In the genomic region with DNA sequence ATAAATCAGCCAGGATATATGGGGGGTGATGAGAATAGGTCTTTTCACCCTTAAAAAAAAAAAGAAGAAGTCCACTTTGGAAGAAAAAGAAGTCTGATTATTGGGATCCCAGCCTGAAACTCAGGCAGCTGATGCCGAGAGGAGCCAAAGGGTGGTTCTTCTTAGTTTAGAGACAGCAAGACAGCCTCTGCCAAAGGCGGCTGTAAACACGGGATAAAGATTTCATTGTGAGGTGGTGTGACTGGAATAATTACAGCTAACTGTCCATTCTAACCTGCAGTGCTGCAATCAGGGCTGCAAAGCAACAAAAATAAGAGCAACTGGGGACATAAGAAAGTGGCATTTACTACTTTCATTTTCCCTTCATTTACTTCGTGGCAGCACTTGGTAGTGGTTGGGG, we compare ENCODE assay signal across 18 mouse cellular contexts. TPM values are rescaled to one million over a fixed set of nuclear protein-coding genes. Genes with fewer than 3 reads are reported as not detected.
DNase-seq lines count a peak whose midpoint lies in the region; ATAC-seq and TF ChIP-seq lines count a peak whose summit lies in the region.
"Had no signal": no experiment of that assay in that cellular context is flagged by ENCODE, and none has a peak within 500 bp of the region (broad histone marks: within the 10 kb centered on the region; RNA-seq: fewer than 3 reads in every experiment).

No protein-coding gene starts in this region.

- H3K4me3 ChIP-seq in heart, postnatal 0 days (ENCODE audit: low read depth, low read length), result 0 out of 2 replicates have a peak overlapping the region, but pooled peaks have one; percentile 1
- H3K4me3 ChIP-seq in heart, embryonic 12.5 days, result no peak overlapping the region
- no peak overlapping the region for H3K4me3 ChIP-seq in midbrain, embryonic 14.5 days (replicated peaks; ENCODE audit: low read depth, low read length)
- no peak overlapping the region for H3K4me3 ChIP-seq in midbrain, embryonic 11.5 days (ENCODE audit: low read depth, low read length)
- no peak overlapping the region for H3K4me3 ChIP-seq in neural tube, embryonic 14.5 days (ENCODE audit: low read depth, low read length)
- H3K4me3 ChIP-seq: forebrain, embryonic 12.5 days had no signal

- intact Hi-C loops in left cerebral cortex, postnatal 25 days (cut with DNase I), result loop anchor here (2.0 to 5.0 kb wide), 2 partner anchors 131 to 545 kb away; no protein-coding TSS in a partner anchor

- no peaks in the 10 kb centered on the region for H3K9me3 ChIP-seq in heart, postnatal 0 days (replicated peaks; ENCODE audit: control insufficient read depth, low read length)
- H3K9me3 ChIP-seq in heart, embryonic 12.5 days (replicated peaks), result no peaks in the 10 kb centered on the region
- H3K9me3 ChIP-seq in midbrain, embryonic 14.5 days (ENCODE audit: control insufficient read depth, low read length), result no peaks in the 10 kb centered on the region
- H3K9me3 ChIP-seq in midbrain, embryonic 11.5 days (ENCODE audit: control insufficient read depth, low read length), result no peaks in the 10 kb centered on the region
- no peaks in the 10 kb centered on the region for H3K9me3 ChIP-seq in neural tube, embryonic 14.5 days (ENCODE audit: control insufficient read depth, low read length)
- H3K9me3 ChIP-seq: forebrain, embryonic 12.5 days had no signal

- H3K27ac ChIP-seq in heart, postnatal 0 days (ENCODE audit: low read depth), result no peak overlapping the region
- no peak overlapping the region for H3K27ac ChIP-seq in heart, embryonic 12.5 days (ENCODE audit: poor library complexity, severe bottlenecking)
- no peak overlapping the region for H3K27ac ChIP-seq in midbrain, embryonic 14.5 days (replicated peaks; ENCODE audit: low read depth, low read length)
- H3K27ac ChIP-seq in midbrain, embryonic 11.5 days (ENCODE audit: low read depth, low read length), result no peak overlapping the region
- no peak overlapping the region for H3K27ac ChIP-seq in neural tube, embryonic 14.5 days (ENCODE audit: low read depth, low read length)
- H3K27ac ChIP-seq: forebrain, embryonic 12.5 days had no signal

- peaks cover 8% of the 10 kb centered on the region; the same call in 1 of the 2 replicates for H3K4me1 ChIP-seq in heart, postnatal 0 days (ENCODE audit: control insufficient read depth, insufficient read depth)
- peaks cover 11% of the 10 kb centered on the region; the same call in 1 of the 2 replicates for H3K4me1 ChIP-seq in heart, embryonic 12.5 days (replicated peaks)
- 0 out of 2 replicates have a peak, but pooled peaks cover 9% of the 10 kb centered on the region for H3K4me1 ChIP-seq in midbrain, embryonic 14.5 days (ENCODE audit: control insufficient read depth, insufficient read depth, low read length)
- H3K4me1 ChIP-seq in midbrain, embryonic 11.5 days (ENCODE audit: control insufficient read depth, insufficient read depth, low read length), result no peaks in the 10 kb centered on the region
- no peaks in the 10 kb centered on the region for H3K4me1 ChIP-seq in neural tube, embryonic 14.5 days (ENCODE audit: control insufficient read depth, insufficient read depth, low read length)

- 70% methylated on average over 4 of the region's 4 CpGs for WGBS in heart, postnatal 0 days
- WGBS in heart, embryonic 12.5 days, result 72% methylated on average over 4 of the region's 4 CpGs
- WGBS in midbrain, embryonic 14.5 days, result 44% methylated on average over 4 of the region's 4 CpGs
- 76% methylated on average over 4 of the region's 4 CpGs for WGBS in midbrain, embryonic 11.5 days
- 24% methylated on average over 4 of the region's 4 CpGs for WGBS in neural tube, embryonic 14.5 days

- no peaks in the 10 kb centered on the region for H3K36me3 ChIP-seq in heart, postnatal 0 days (replicated peaks; ENCODE audit: control insufficient read depth, insufficient read depth, low read length)
- no peaks in the 10 kb centered on the region for H3K36me3 ChIP-seq in heart, embryonic 12.5 days
- no peaks in the 10 kb centered on the region for H3K36me3 ChIP-seq in midbrain, embryonic 14.5 days (ENCODE audit: control insufficient read depth, insufficient read depth, low read length)
- no peaks in the 10 kb centered on the region for H3K36me3 ChIP-seq in midbrain, embryonic 11.5 days (ENCODE audit: control insufficient read depth, insufficient read depth, low read length)
- no peaks in the 10 kb centered on the region for H3K36me3 ChIP-seq in neural tube, embryonic 14.5 days (ENCODE audit: control insufficient read depth, insufficient read depth, low read length)
- H3K36me3 ChIP-seq: forebrain, embryonic 12.5 days; G1E had no signal

- no peaks in the 10 kb centered on the region for H3K27me3 ChIP-seq in heart, postnatal 0 days (ENCODE audit: control insufficient read depth, insufficient read depth, low read length)
- H3K27me3 ChIP-seq in heart, embryonic 12.5 days (replicated peaks), result peaks cover 4% of the 10 kb centered on the region; the same call in 1 of the 2 replicates
- no peaks in the 10 kb centered on the region for H3K27me3 ChIP-seq in midbrain, embryonic 14.5 days (ENCODE audit: control insufficient read depth, insufficient read depth, low read length)
- peaks cover 2% of the 10 kb centered on the region; the same call in 1 of the 2 replicates for H3K27me3 ChIP-seq in midbrain, embryonic 11.5 days (ENCODE audit: control insufficient read depth, insufficient read depth, low read length)
- H3K27me3 ChIP-seq in neural tube, embryonic 14.5 days (ENCODE audit: control insufficient read depth, insufficient read depth, low read length), result no peaks in the 10 kb centered on the region

- no peak overlapping the region for H3K9ac ChIP-seq in heart, postnatal 0 days (replicated peaks; ENCODE audit: low read depth, low read length)
- no peak overlapping the region for H3K9ac ChIP-seq in heart, embryonic 12.5 days
- H3K9ac ChIP-seq in midbrain, embryonic 14.5 days (replicated peaks; ENCODE audit: low read length), result no peak overlapping the region
- H3K9ac ChIP-seq in midbrain, embryonic 11.5 days (ENCODE audit: low read length), result no peak overlapping the region
- H3K9ac ChIP-seq in neural tube, embryonic 14.5 days (replicated peaks; ENCODE audit: low read depth, low read length), result no peak overlapping the region
- H3K9ac ChIP-seq: forebrain, embryonic 12.5 days had no signal

- TF ChIP-seq EP300 in heart, postnatal 0 days (IDR thresholded peaks at IDR 0.05; ENCODE audit: low read depth), result no peak

- ATAC-seq in heart, postnatal 0 days (ENCODE audit: insufficient read depth, low read depth), result no peak
- ATAC-seq in heart, embryonic 12.5 days (ENCODE audit: insufficient number of reproducible peaks, low FRiP score), result no peak
- ATAC-seq in midbrain, embryonic 14.5 days (ENCODE audit: low FRiP score, low TSS enrichment), result no peak
- no peak for ATAC-seq in midbrain, embryonic 11.5 days (ENCODE audit: low FRiP score)
- ATAC-seq in neural tube, embryonic 14.5 days (ENCODE audit: low read depth), result no peak
- no peak for ATAC-seq in monocyte, adult 5-6 weeks (replicated peaks; ENCODE audit: insufficient number of reproducible peaks, low FRiP score, low TSS enrichment, poor library complexity, severe bottlenecking)

- no peak for TF ChIP-seq CTCF in heart, postnatal 0 days (IDR thresholded peaks at IDR 0.05; ENCODE audit: low read depth)

- peak overlapping the region; percentile 31; the same call in 1 of the 2 replicates for H3K4me2 ChIP-seq in heart, postnatal 0 days (ENCODE audit: low read depth, low read length)
- H3K4me2 ChIP-seq in heart, embryonic 12.5 days, result no peak overlapping the region
- H3K4me2 ChIP-seq in midbrain, embryonic 14.5 days (ENCODE audit: low read length), result no peak overlapping the region
- H3K4me2 ChIP-seq in midbrain, embryonic 11.5 days, result no peak overlapping the region
- 0 out of 2 replicates have a peak overlapping the region, but pooled peaks have one; percentile 4 for H3K4me2 ChIP-seq in neural tube, embryonic 14.5 days (ENCODE audit: low read depth, low read length)
- H3K4me2 ChIP-seq: forebrain, embryonic 12.5 days had no signal

- DNase-seq in heart, postnatal 0 days (ENCODE audit: low spot score), result no peak
- DNase-seq in midbrain, embryonic 14.5 days, result peak; percentile 27
- no peak for DNase-seq in midbrain, embryonic 11.5 days (ENCODE audit: low spot score, missing footprints)
- peak; percentile 18 to 56 for DNase-seq in left cerebral cortex, postnatal 25 days (ENCODE audit: low spot score in 2 of 2)
- DNase-seq: cerebellum, adult 8-10 months; embryo, embryonic 11 days; kidney, adult 18-20 months; kidney, postnatal 25 days; liver; lung, adult 18-20 months; lung, postnatal 4 days had no signal

RNA-seq across cellular contexts. Expression of a gene that starts 3.6 kb away (rescaled TPM):
- 4.4 and 5.3 TPM in 2 replicates for total RNA-seq in heart, postnatal 0 days (2014; rRNA removed; ENCODE audit: low replicate concordance)
- 0.86 and 0.96 TPM in 2 replicates for polyA plus RNA-seq in heart, postnatal 0 days (2015; fragmentation: Nextera tagmentation; extraction: Ambion mirVana)
- polyA plus RNA-seq in heart, embryonic 12.5 days (2016; fragmentation: Nextera tagmentation; extraction: Ambion mirVana), result 1.3 and 1.6 TPM in 2 replicates
- polyA plus RNA-seq in midbrain, embryonic 14.5 days (2014; fragmentation: Nextera tagmentation; extraction: Ambion mirVana), result 1.4 and 1.8 TPM in 2 replicates
- polyA plus RNA-seq in midbrain, embryonic 11.5 days (2014; fragmentation: Nextera tagmentation; extraction: Ambion mirVana), result 0.72 and 0.73 TPM in 2 replicates
- 10 to 100 TPM; 19.3 to 20.0 TPM for total RNA-seq in left cerebral cortex, postnatal 25 days (2021)
- 1.6 and 2.3 TPM in 2 replicates for polyA plus RNA-seq in neural tube, embryonic 14.5 days (2014; fragmentation: Nextera tagmentation; extraction: Ambion mirVana)
- total RNA-seq in monocyte, adult 5-6 weeks (2017), result not detected in 3 replicates
- total RNA-seq: gastrocnemius, adult 18-20 months; hematopoietic stem cell, adult 5-6 weeks had no signal
- polyA plus RNA-seq: G1E had no signal

Comparison
In these comparisons a context has a peak if more than half of its experiments do, and no peak if none do; other contexts are left out.
1. DNase-seq: peak in midbrain, embryonic 14.5 days (single experiment) and left cerebral cortex, postnatal 25 days (2 of 2); none in heart, postnatal 0 days (single experiment) and midbrain, embryonic 11.5 days (single experiment).
2. H3K4me2 ChIP-seq: peak in heart, postnatal 0 days (single experiment) and neural tube, embryonic 14.5 days (single experiment); none in heart, embryonic 12.5 days (single experiment), midbrain, embryonic 14.5 days (single experiment) and midbrain, embryonic 11.5 days (single experiment).